Mouse (Mus musculus): Measurements from ENCODE around the gene Map4. TPM values are rescaled to one million over a fixed set of nuclear protein-coding genes. Genes with fewer than 3 reads are reported as not detected.
"Not testable (repeated sequence)": the region's sequence is repeated elsewhere in the genome, so short reads cannot be mapped to it uniquely, and the experiment has no call there.

The Map4 gene
- polyA plus RNA-seq, 1 experiment from 2014 or later = 53.9 TPM

- H3K36me3 ChIP-seq (ENCODE audit: insufficient read depth, low read length) = peaks cover 56% of the 10 kb centered on the region
- peak overlapping the region; percentile 95 for H3K4me3 ChIP-seq (ENCODE audit: low read length)
Observed at GRCm38 (mm10) chr9:110100627-110101600, 169.7 kb downstream of the Map4 start.

GRCm38 (mm10) chr9:110116353-110116976, 185.2 kb downstream of the Map4 start:
- H3K27me3 ChIP-seq (ENCODE audit: insufficient read depth, low read length) = no peaks in the 10 kb centered on the region
- H3K27ac ChIP-seq (ENCODE audit: low read length) = peak overlapping the region; percentile 98
- H3K36me3 ChIP-seq (ENCODE audit: insufficient read depth, low read length) = peaks cover 17% of the 10 kb centered on the region
- H3K4me3 ChIP-seq (ENCODE audit: low read length) = peak overlapping the region; percentile 97
- ATAC-seq (ENCODE audit: low FRiP score, low TSS enrichment) = peak; percentile 13; the same call in 1 of the 2 replicates
- H3K4me1 ChIP-seq (ENCODE audit: insufficient read depth, low read length) = peaks cover 17% of the 10 kb centered on the region
- H3K9ac ChIP-seq (replicated peaks; ENCODE audit: low read length) = peak overlapping the region; percentile 96
- WGBS = 1% methylated on average over 10 of the region's 10 CpGs
- H3K9me3 ChIP-seq (ENCODE audit: low read length) = no peaks in the 10 kb centered on the region
- peak overlapping the region; percentile 83 for H3K4me2 ChIP-seq (replicated peaks; ENCODE audit: low read depth, low read length)

More at GRCm38 (mm10) chr9:110100627-110101600, 169.7 kb downstream of the Map4 start:
- H3K4me2 ChIP-seq (replicated peaks; ENCODE audit: low read depth, low read length) = peak overlapping the region; percentile 71
- H3K27ac ChIP-seq (ENCODE audit: low read length) = 0 out of 2 replicates have a peak overlapping the region, but pooled peaks have one; percentile 43
- H3K9ac ChIP-seq (replicated peaks; ENCODE audit: low read length) = peak overlapping the region; percentile 96
- ATAC-seq (ENCODE audit: low FRiP score, low TSS enrichment) = peak; percentile 96
- WGBS = 3% methylated on average over 41 of the region's 41 CpGs
- H3K4me1 ChIP-seq (ENCODE audit: insufficient read depth, low read length) = peaks cover 7% of the 10 kb centered on the region
- no peaks in the 10 kb centered on the region for H3K27me3 ChIP-seq (ENCODE audit: insufficient read depth, low read length)
- no peaks in the 10 kb centered on the region for H3K9me3 ChIP-seq (ENCODE audit: low read length)

GRCm38 (mm10) chr9:110116977-110117778, 185.9 kb downstream of the Map4 start, which contains the start of gene Smarcc1:
Gene Smarcc1 (plus strand): TSS chr9:110117708.
- H3K9me3 ChIP-seq (ENCODE audit: low read length) = no peaks in the 10 kb centered on the region
- H3K4me1 ChIP-seq (ENCODE audit: insufficient read depth, low read length) = peaks cover 17% of the 10 kb centered on the region
- peak within 1 kb of the TSS; percentile 98 for H3K27ac ChIP-seq (ENCODE audit: low read length)
- H3K36me3 ChIP-seq (ENCODE audit: insufficient read depth, low read length) = peaks cover 12% of the 10 kb centered on the region
- H3K4me3 ChIP-seq (ENCODE audit: low read length) = peak within 1 kb of the TSS; percentile 97
- under 1% methylated on average over 74 of the region's 79 CpGs for WGBS
- no peaks in the 10 kb centered on the region for H3K27me3 ChIP-seq (ENCODE audit: insufficient read depth, low read length)
- peak; percentile 97 for ATAC-seq (ENCODE audit: low FRiP score, low TSS enrichment)
- H3K9ac ChIP-seq (replicated peaks; ENCODE audit: low read length) = peak within 1 kb of the TSS; percentile 96
- H3K4me2 ChIP-seq (replicated peaks; ENCODE audit: low read depth, low read length) = peak within 1 kb of the TSS; percentile 87

DNA sequence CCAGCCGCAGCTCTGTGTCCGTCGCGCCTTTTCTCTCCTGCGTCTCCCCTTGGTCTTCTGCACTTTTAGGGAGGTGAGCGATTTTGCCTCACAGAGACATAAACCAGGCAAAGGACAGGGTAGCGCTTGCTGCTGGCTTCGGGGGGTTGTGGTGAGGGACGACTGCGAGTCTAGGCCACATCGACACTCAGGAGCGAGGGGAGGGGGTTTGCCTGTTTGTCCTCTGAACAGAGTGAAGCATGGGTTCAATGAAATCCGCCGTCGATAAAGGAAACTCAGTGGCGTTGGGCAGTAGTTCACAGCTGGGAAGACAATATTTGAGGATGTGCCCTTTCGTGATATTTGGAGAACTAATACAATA, 186.5 kb downstream of the Map4 start, which contains the start of gene Dhx30:
TSS of gene Dhx30 (minus strand) at position 52 of the 361 bp plus-strand sequence.
- Histone ChIP-seq H3K4me1 (ENCODE audit: insufficient read depth, low read length) (peaks cover 17% of the 10 kb centered on the region), H3K36me3 (ENCODE audit: insufficient read depth, low read length) (peaks cover 6% of the 10 kb centered on the region), H3K9me3 (ENCODE audit: low read length) (no peaks in the 10 kb centered on the region), H3K27me3 (ENCODE audit: insufficient read depth, low read length) (no peaks in the 10 kb centered on the region), H3K9ac (replicated peaks; ENCODE audit: low read length) (peak within 1 kb of the TSS; percentile 96), H3K4me3 (ENCODE audit: low read length) (peak within 1 kb of the TSS; percentile 97), H3K4me2 (replicated peaks; ENCODE audit: low read depth, low read length) (peak within 1 kb of the TSS; percentile 87), H3K27ac (ENCODE audit: low read length) (peak within 1 kb of the TSS; percentile 98)
- no peak; the same call in 1 of the 2 replicates for ATAC-seq (ENCODE audit: low FRiP score, low TSS enrichment)
- under 1% methylated on average over 17 of the region's 17 CpGs for WGBS

GRCm38 (mm10) chr9:110118249-110118648, 187.0 kb downstream of the Map4 start:
- WGBS = 21% methylated on average over 1 of the region's 1 CpGs
- ATAC-seq (ENCODE audit: low FRiP score, low TSS enrichment) = no peak
- H3K27ac ChIP-seq (ENCODE audit: low read length) = peak overlapping the region; percentile 98

GRCm38 (mm10) chr9:110121424-110121823, 190.2 kb downstream of the Map4 start:
- Histone ChIP-seq H3K9me3 (ENCODE audit: low read length) (no peaks in the 10 kb centered on the region), H3K36me3 (ENCODE audit: insufficient read depth, low read length) (no peaks in the 10 kb centered on the region), H3K9ac (replicated peaks; ENCODE audit: low read length) (no peak overlapping the region), H3K27me3 (ENCODE audit: insufficient read depth, low read length) (no peaks in the 10 kb centered on the region), H3K4me2 (replicated peaks; ENCODE audit: low read depth, low read length) (no peak overlapping the region), H3K4me3 (ENCODE audit: low read length) (no peak overlapping the region), H3K4me1 (ENCODE audit: insufficient read depth, low read length) (peaks cover 15% of the 10 kb centered on the region), H3K27ac (ENCODE audit: low read length) (no peak overlapping the region)
- ATAC-seq (ENCODE audit: low FRiP score, low TSS enrichment) = no peak
- WGBS = 69% methylated on average over 4 of the region's 4 CpGs

More at GRCm38 (mm10) chr9:110118249-110118648, 187.0 kb downstream of the Map4 start:
- Histone ChIP-seq H3K4me2 (replicated peaks; ENCODE audit: low read depth, low read length) (peak overlapping the region; percentile 87), H3K4me1 (ENCODE audit: insufficient read depth, low read length) (peaks cover 17% of the 10 kb centered on the region), H3K9me3 (ENCODE audit: low read length) (no peaks in the 10 kb centered on the region), H3K4me3 (ENCODE audit: low read length) (peak overlapping the region; percentile 97), H3K9ac (replicated peaks; ENCODE audit: low read length) (peak overlapping the region; percentile 96), H3K27me3 (ENCODE audit: insufficient read depth, low read length) (no peaks in the 10 kb centered on the region), H3K36me3 (ENCODE audit: insufficient read depth, low read length) (peaks cover 1% of the 10 kb centered on the region; the same call in 1 of the 2 replicates)

GRCm38 (mm10) chr9:110123322-110123721, 192.1 kb downstream of the Map4 start:
- Histone ChIP-seq H3K27me3 (ENCODE audit: insufficient read depth, low read length) (no peaks in the 10 kb centered on the region), H3K4me1 (ENCODE audit: insufficient read depth, low read length) (peaks cover 8% of the 10 kb centered on the region), H3K9me3 (ENCODE audit: low read length) (no peaks in the 10 kb centered on the region), H3K9ac (replicated peaks; ENCODE audit: low read length) (no peak overlapping the region), H3K27ac (ENCODE audit: low read length) (no peak overlapping the region), H3K4me3 (ENCODE audit: low read length) (no peak overlapping the region), H3K36me3 (ENCODE audit: insufficient read depth, low read length) (no peaks in the 10 kb centered on the region), H3K4me2 (replicated peaks; ENCODE audit: low read depth, low read length) (no peak overlapping the region)
- 75% methylated on average over 2 of the region's 2 CpGs for WGBS
- no peak for ATAC-seq (ENCODE audit: low FRiP score, low TSS enrichment)

GRCm38 (mm10) chr9:110124008-110124540, 192.8 kb downstream of the Map4 start:
- not testable (repeated sequence) for ATAC-seq (ENCODE audit: low FRiP score, low TSS enrichment); H3K36me3 ChIP-seq (ENCODE audit: insufficient read depth, low read length); H3K9ac ChIP-seq (replicated peaks; ENCODE audit: low read length); H3K27me3 ChIP-seq (ENCODE audit: insufficient read depth, low read length); H3K4me3 ChIP-seq (ENCODE audit: low read length); H3K9me3 ChIP-seq (ENCODE audit: low read length); H3K4me1 ChIP-seq (ENCODE audit: insufficient read depth, low read length); H3K4me2 ChIP-seq (replicated peaks; ENCODE audit: low read depth, low read length); H3K27ac ChIP-seq (ENCODE audit: low read length)
- 61% methylated on average over 2 of the region's 2 CpGs for WGBS
